Mouse (Mus musculus): ENCODE data around the gene Hjurp. TPM values are rescaled to one million over a fixed set of nuclear protein-coding genes. Genes with fewer than 3 reads are reported as not detected.

Hjurp gene
- polyA plus RNA-seq, 1 experiment from 2014 or later: 21.9 TPM

GRCm38 (mm10) chr1:88264869-88265240 lies 12.6 kb downstream of the Hjurp start:
- Histone ChIP-seq H3K9me3 (ENCODE audit: low read length) (no peaks in the 10 kb centered on the region), H3K4me3 (ENCODE audit: low read depth, low read length) (no peak overlapping the region), H3K4me1 (ENCODE audit: insufficient read depth, low read depth, low read length) (no peaks in the 10 kb centered on the region), H3K9ac (replicated peaks; ENCODE audit: low read depth) (no peak overlapping the region), H3K4me2 (replicated peaks; ENCODE audit: low read depth, low read length) (no peak overlapping the region), H3K27me3 (replicated peaks; ENCODE audit: insufficient read depth, low read length) (no peaks in the 10 kb centered on the region), H3K27ac (ENCODE audit: low read length) (no peak overlapping the region), H3K36me3 (ENCODE audit: insufficient read depth, low read length) (peaks cover 88% of the 10 kb centered on the region)
- TF ChIP-seq EP300 (IDR thresholded peaks at IDR 0.05) (no peak), CTCF (IDR thresholded peaks at IDR 0.05) (no peak)
- ATAC-seq (no peak), DNase-seq (ENCODE audit: low spot score) (no peak)
- WGBS: 70% methylated on average over 4 of the region's 4 CpGs

- no peak overlapping the region for H3K4me3 ChIP-seq (ENCODE audit: low read depth, low read length)
- TF ChIP-seq EP300 (IDR thresholded peaks at IDR 0.05): no peak
- no peak for TF ChIP-seq CTCF (IDR thresholded peaks at IDR 0.05)
- 82% methylated on average over 7 of the region's 7 CpGs for WGBS
- DNase-seq (ENCODE audit: low spot score) (no peak), ATAC-seq (no peak)
- no peak overlapping the region for H3K27ac ChIP-seq (ENCODE audit: low read length)
- no peak overlapping the region for H3K9ac ChIP-seq (replicated peaks; ENCODE audit: low read depth)
- peaks cover 83% of the 10 kb centered on the region for H3K36me3 ChIP-seq (ENCODE audit: insufficient read depth, low read length)
- H3K4me2 ChIP-seq (replicated peaks; ENCODE audit: low read depth, low read length): no peak overlapping the region
- no peaks in the 10 kb centered on the region for H3K27me3 ChIP-seq (replicated peaks; ENCODE audit: insufficient read depth, low read length)
- H3K4me1 ChIP-seq (ENCODE audit: insufficient read depth, low read depth, low read length): 0 out of 2 replicates have a peak, but pooled peaks cover 4% of the 10 kb centered on the region
- no peaks in the 10 kb centered on the region for H3K9me3 ChIP-seq (ENCODE audit: low read length)
Measured at GRCm38 (mm10) chr1:88264237-88264868, 13.1 kb downstream of the Hjurp start.

GRCm38 (mm10) chr1:88263778-88264177 lies 13.7 kb downstream of the Hjurp start:
- TF ChIP-seq EP300 (IDR thresholded peaks at IDR 0.05): no peak
- no peak for TF ChIP-seq CTCF (IDR thresholded peaks at IDR 0.05)
- Histone ChIP-seq H3K9ac (replicated peaks; ENCODE audit: low read depth) (no peak overlapping the region), H3K4me3 (ENCODE audit: low read depth, low read length) (no peak overlapping the region), H3K27me3 (replicated peaks; ENCODE audit: insufficient read depth, low read length) (no peaks in the 10 kb centered on the region), H3K4me1 (ENCODE audit: insufficient read depth, low read depth, low read length) (0 out of 2 replicates have a peak, but pooled peaks cover 7% of the 10 kb centered on the region), H3K9me3 (ENCODE audit: low read length) (no peaks in the 10 kb centered on the region), H3K4me2 (replicated peaks; ENCODE audit: low read depth, low read length) (no peak overlapping the region), H3K36me3 (ENCODE audit: insufficient read depth, low read length) (peaks cover 77% of the 10 kb centered on the region), H3K27ac (ENCODE audit: low read length) (no peak overlapping the region)
- ATAC-seq (no peak), DNase-seq (ENCODE audit: low spot score) (no peak)
- WGBS: 90% methylated on average over 5 of the region's 5 CpGs

- Histone ChIP-seq H3K9ac (replicated peaks; ENCODE audit: low read depth) (no peak overlapping the region), H3K36me3 (ENCODE audit: insufficient read depth, low read length) (peaks cover 69% of the 10 kb centered on the region), H3K4me3 (ENCODE audit: low read depth, low read length) (no peak overlapping the region), H3K9me3 (ENCODE audit: low read length) (no peaks in the 10 kb centered on the region), H3K27ac (ENCODE audit: low read length) (no peak overlapping the region), H3K4me1 (ENCODE audit: insufficient read depth, low read depth, low read length) (0 out of 2 replicates have a peak, but pooled peaks cover 7% of the 10 kb centered on the region), H3K4me2 (replicated peaks; ENCODE audit: low read depth, low read length) (no peak overlapping the region), H3K27me3 (replicated peaks; ENCODE audit: insufficient read depth, low read length) (no peaks in the 10 kb centered on the region)
- DNase-seq (ENCODE audit: low spot score) (no peak), ATAC-seq (no peak)
- 71% methylated on average over 6 of the region's 6 CpGs for WGBS
- no peak for TF ChIP-seq EP300 (IDR thresholded peaks at IDR 0.05)
Measured at GRCm38 (mm10) chr1:88262961-88263360, 14.5 kb downstream of the Hjurp start.

GRCm38 (mm10) chr1:88262255-88262654 lies 15.2 kb downstream of the Hjurp start:
- H3K9ac ChIP-seq (replicated peaks; ENCODE audit: low read depth): no peak overlapping the region
- H3K4me2 ChIP-seq (replicated peaks; ENCODE audit: low read depth, low read length): no peak overlapping the region
- peaks cover 62% of the 10 kb centered on the region for H3K36me3 ChIP-seq (ENCODE audit: insufficient read depth, low read length)
- no peaks in the 10 kb centered on the region for H3K27me3 ChIP-seq (replicated peaks; ENCODE audit: insufficient read depth, low read length)
- H3K27ac ChIP-seq (ENCODE audit: low read length): no peak overlapping the region
- no peaks in the 10 kb centered on the region for H3K9me3 ChIP-seq (ENCODE audit: low read length)
- H3K4me1 ChIP-seq (ENCODE audit: insufficient read depth, low read depth, low read length): 0 out of 2 replicates have a peak, but pooled peaks cover 7% of the 10 kb centered on the region
- TF ChIP-seq EP300 (IDR thresholded peaks at IDR 0.05) (no peak), CTCF (IDR thresholded peaks at IDR 0.05) (no peak)
- ATAC-seq (peak; percentile 8), DNase-seq (ENCODE audit: low spot score) (peak; percentile 74)
- 73% methylated on average over 4 of the region's 4 CpGs for WGBS
- H3K4me3 ChIP-seq (ENCODE audit: low read depth, low read length): no peak overlapping the region

- Histone ChIP-seq H3K4me2 (replicated peaks; ENCODE audit: low read depth, low read length) (no peak overlapping the region), H3K36me3 (ENCODE audit: insufficient read depth, low read length) (peaks cover 56% of the 10 kb centered on the region), H3K9ac (replicated peaks; ENCODE audit: low read depth) (no peak overlapping the region), H3K27me3 (replicated peaks; ENCODE audit: insufficient read depth, low read length) (no peaks in the 10 kb centered on the region), H3K9me3 (ENCODE audit: low read length) (no peaks in the 10 kb centered on the region), H3K27ac (ENCODE audit: low read length) (no peak overlapping the region), H3K4me1 (ENCODE audit: insufficient read depth, low read depth, low read length) (0 out of 2 replicates have a peak, but pooled peaks cover 7% of the 10 kb centered on the region), H3K4me3 (ENCODE audit: low read depth, low read length) (no peak overlapping the region)
- no peak for ATAC-seq
- 84% methylated on average over 7 of the region's 7 CpGs for WGBS
- no peak for TF ChIP-seq CTCF (IDR thresholded peaks at IDR 0.05)
- TF ChIP-seq EP300 (IDR thresholded peaks at IDR 0.05): no peak
- DNase-seq (ENCODE audit: low spot score): no peak
Measured at GRCm38 (mm10) chr1:88261706-88262105, 15.7 kb downstream of the Hjurp start.
